Mouse (Mus musculus) limb, embryonic 12.5 days (tissue): Measurements from ENCODE around the gene Crebbp. TPM values are rescaled to one million over a fixed set of nuclear protein-coding genes. Genes with fewer than 3 reads are reported as not detected.
"Not testable (repeated sequence)": the region's sequence is repeated elsewhere in the genome, so short reads cannot be mapped to it uniquely, and the experiment has no call there.

Source experiments
- ATAC-seq: fragments of 200-750 bp; cut with Nextera tagmentation; 2 replicates; pipeline ENCODE4 v1.8.0; 2017; ENCODE audit warnings: low read depth, moderate TSS enrichment; ENCODE audit not compliant: insufficient number of reproducible peaks, insufficient read depth, low FRiP score, low TSS enrichment
- H3K27ac ChIP-seq: fragments of 300-500 bp; sonication (generic); 2 replicates; pipeline ENCODE4 v1.5.1; 2016; ENCODE audit warnings: mild to moderate bottlenecking, moderate library complexity
- H3K27me3 ChIP-seq: fragments of 300-500 bp; sonication (generic); 2 replicates; pipeline ENCODE4 v1.6.1; 2016; ENCODE audit warnings: mild to moderate bottlenecking, moderate library complexity
- H3K36me3 ChIP-seq: fragments of 300-500 bp; sonication (generic); 2 replicates; pipeline ENCODE4 v1.6.1; 2016; ENCODE audit warnings: mild to moderate bottlenecking, moderate library complexity
- H3K4me1 ChIP-seq: fragments of 300-500 bp; sonication (generic); replicated peaks from 2 replicates; pipeline ENCODE4 v1.6.1; 2016
- H3K4me2 ChIP-seq: fragments of 300-500 bp; sonication (generic); 2 replicates; pipeline ENCODE4 v1.6.1; 2016; ENCODE audit warnings: mild to moderate bottlenecking, moderate library complexity
- H3K4me3 ChIP-seq: fragments of 300-500 bp; sonication (generic); replicated peaks from 2 replicates; pipeline ENCODE4 v1.5.1; 2016; ENCODE audit warnings: mild to moderate bottlenecking
- H3K9ac ChIP-seq: fragments of 300-500 bp; sonication (generic); replicated peaks from 2 replicates; pipeline ENCODE4 v1.6.1; 2016; ENCODE audit warnings: mild to moderate bottlenecking, moderate library complexity
- H3K9me3 ChIP-seq: fragments of 300-500 bp; sonication (generic); 2 replicates; pipeline ENCODE4 v1.6.1; 2016; ENCODE audit warnings: mild to moderate bottlenecking, moderate library complexity
- whole genome bisulfite sequencing: fragments of 180-500 bp; shearing (Covaris S2); methylation state at CpG from one replicate; pipeline ENCODE4 v1.1.7; 2016; 5-methylcytosine and 5-hydroxymethylcytosine counted together
- polyA plus RNA-seq: library from polyadenylated mRNA; unstranded; fragments of >200 nt; fragmentation: Nextera tagmentation; extraction: Ambion mirVana; gene quantifications from 2 replicates; pipeline ENCODE4 v1.2.1, GENCODE M21; 2016

Crebbp gene
- 42.9 and 44.1 TPM in 2 replicates for polyA plus RNA-seq

DNA sequence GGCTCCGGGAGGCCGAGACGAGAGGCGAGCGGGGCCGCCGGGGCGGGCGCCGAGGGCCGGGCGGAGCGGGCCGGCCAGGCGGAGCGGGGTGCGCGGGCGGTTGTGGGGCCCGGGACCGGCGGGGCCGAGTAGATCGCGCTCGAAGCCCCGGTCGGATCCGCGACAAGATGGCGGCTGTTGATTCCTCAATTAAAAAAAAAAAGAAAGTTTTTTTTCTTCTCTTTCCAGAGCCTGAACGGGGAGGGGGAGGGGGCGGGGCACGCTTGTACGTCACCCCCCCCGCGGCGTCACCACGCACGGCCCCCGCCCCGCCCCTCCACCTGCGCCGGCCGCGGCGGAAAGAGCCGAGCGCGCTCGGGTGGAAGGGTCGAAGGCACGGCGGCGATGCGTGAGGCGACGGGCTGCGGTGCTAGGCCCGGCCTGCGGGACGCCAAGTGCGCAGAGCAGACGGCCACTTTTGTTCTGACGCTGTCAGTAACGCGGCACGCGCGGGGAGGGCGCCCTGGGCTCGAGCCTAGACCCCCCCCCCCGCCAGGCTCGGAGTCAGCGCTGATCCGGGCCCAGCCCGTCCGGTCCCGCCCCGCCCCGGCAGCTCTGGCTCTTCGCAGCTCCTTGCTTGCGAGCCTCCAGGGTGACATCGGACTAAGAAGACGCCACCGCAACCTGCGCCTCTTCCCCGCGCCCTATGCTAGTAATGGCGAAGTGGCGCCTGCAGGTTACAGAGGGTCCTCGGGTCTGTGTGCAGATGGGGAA, at the start of gene Crebbp:
TSS of gene Crebbp (minus strand) at position 199 of the 753 bp plus-strand sequence.
- peak within 1 kb of the TSS; percentile 91 for H3K4me2 ChIP-seq
- H3K27me3 ChIP-seq, result peaks cover 21% of the 10 kb centered on the region
- under 1% methylated on average over 79 of the region's 92 CpGs for WGBS
- H3K27ac ChIP-seq, result peak within 1 kb of the TSS; percentile 95
- H3K4me1 ChIP-seq, result peaks cover 18% of the 10 kb centered on the region
- peak; percentile 89 for ATAC-seq
- peak within 1 kb of the TSS; percentile 93 for H3K9ac ChIP-seq
- peak within 1 kb of the TSS; percentile 96 for H3K4me3 ChIP-seq
- no peaks in the 10 kb centered on the region for H3K9me3 ChIP-seq
- H3K36me3 ChIP-seq, result no peaks in the 10 kb centered on the region

- Histone ChIP-seq H3K4me1 (peaks cover 9% of the 10 kb centered on the region; the same call in 1 of the 2 replicates), H3K4me2 (no peak overlapping the region), H3K36me3 (no peaks in the 10 kb centered on the region), H3K27ac (no peak overlapping the region), H3K27me3 (no peaks in the 10 kb centered on the region; the same call in 1 of the 2 replicates), H3K9me3 (no peaks in the 10 kb centered on the region), H3K9ac (no peak overlapping the region), H3K4me3 (no peak overlapping the region)
- WGBS, result 82% methylated on average over 3 of the region's 3 CpGs
- ATAC-seq, result no peak
Measured at GRCm38 (mm10) chr16:4263486-4263885, 49.7 kb upstream of the Crebbp start.

DNA sequence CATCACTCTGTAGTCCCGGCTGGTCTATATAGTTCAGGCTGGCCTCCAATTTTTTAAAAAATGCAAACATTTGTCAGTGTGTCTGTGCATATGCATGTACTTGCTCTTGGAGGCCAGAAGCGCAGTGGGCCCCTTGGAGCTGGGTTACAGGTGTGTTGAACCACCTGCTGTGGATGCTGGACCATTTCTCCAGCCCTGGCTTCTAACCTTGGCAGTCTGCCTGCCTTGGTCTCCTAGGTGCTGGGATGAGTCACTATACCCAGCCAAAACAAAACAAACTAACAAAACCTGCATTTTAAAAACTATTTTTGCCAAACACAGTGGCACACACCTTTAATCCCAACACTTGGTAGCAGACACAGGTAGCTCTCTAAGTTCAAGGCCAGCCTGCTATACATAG, 43.7 kb upstream of the Crebbp start:
- 86% methylated on average over 2 of the region's 2 CpGs for WGBS
- Histone ChIP-seq H3K27me3 (no peaks in the 10 kb centered on the region), H3K4me3 (no peak overlapping the region), H3K27ac (no peak overlapping the region), H3K9ac (no peak overlapping the region), H3K36me3 (no peaks in the 10 kb centered on the region), H3K4me1 (no peaks in the 10 kb centered on the region), H3K9me3 (no peaks in the 10 kb centered on the region), H3K4me2 (no peak overlapping the region)
- ATAC-seq, result no peak

GRCm38 (mm10) chr16:4248791-4249190, 35.0 kb upstream of the Crebbp start:
- H3K4me1 ChIP-seq, result no peaks in the 10 kb centered on the region
- ATAC-seq, result no peak
- H3K9ac ChIP-seq, result no peak overlapping the region
- H3K27ac ChIP-seq, result no peak overlapping the region
- H3K36me3 ChIP-seq, result no peaks in the 10 kb centered on the region
- H3K9me3 ChIP-seq, result peaks cover 18% of the 10 kb centered on the region; the same call in 1 of the 2 replicates
- H3K4me2 ChIP-seq, result no peak overlapping the region
- no peak overlapping the region for H3K4me3 ChIP-seq
- WGBS, result 90% methylated on average over 3 of the region's 3 CpGs
- H3K27me3 ChIP-seq, result no peaks in the 10 kb centered on the region

GRCm38 (mm10) chr16:4245241-4245640, 31.4 kb upstream of the Crebbp start:
- H3K9me3 ChIP-seq, result peaks cover 15% of the 10 kb centered on the region; the same call in 1 of the 2 replicates
- WGBS, result 89% methylated on average over 1 of the region's 1 CpGs
- H3K36me3 ChIP-seq, ATAC-seq, H3K4me1 ChIP-seq, H3K27ac ChIP-seq, H3K27me3 ChIP-seq, H3K4me2 ChIP-seq, H3K9ac ChIP-seq, H3K4me3 ChIP-seq: not testable (repeated sequence)

DNA sequence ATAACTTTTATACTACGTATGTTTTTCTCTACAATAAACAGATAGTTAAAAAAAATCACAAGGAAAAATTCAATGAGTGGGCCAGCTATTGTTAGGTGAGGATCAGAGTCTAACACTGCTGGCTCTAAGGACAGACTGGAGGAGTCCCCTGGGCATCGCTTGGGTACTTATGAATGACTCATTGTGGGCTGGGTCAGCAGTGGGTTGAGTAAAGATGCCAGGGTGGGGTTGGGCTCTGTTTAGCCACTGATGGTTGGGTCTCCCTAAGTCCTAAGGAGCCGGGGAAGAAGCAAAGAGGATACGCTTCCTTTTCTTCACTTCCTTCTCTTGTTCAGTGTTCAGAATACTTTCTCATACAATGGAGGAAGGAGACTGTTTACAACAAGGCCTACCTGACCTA, 22.3 kb upstream of the Crebbp start:
- no peak overlapping the region for H3K9ac ChIP-seq
- no peak overlapping the region for H3K27ac ChIP-seq
- 85% methylated on average over 4 of the region's 4 CpGs for WGBS
- no peaks in the 10 kb centered on the region for H3K27me3 ChIP-seq
- no peak for ATAC-seq
- H3K9me3 ChIP-seq, result no peaks in the 10 kb centered on the region
- no peak overlapping the region for H3K4me3 ChIP-seq
- no peak overlapping the region for H3K4me2 ChIP-seq
- no peaks in the 10 kb centered on the region for H3K36me3 ChIP-seq
- H3K4me1 ChIP-seq, result no peaks in the 10 kb centered on the region

DNA sequence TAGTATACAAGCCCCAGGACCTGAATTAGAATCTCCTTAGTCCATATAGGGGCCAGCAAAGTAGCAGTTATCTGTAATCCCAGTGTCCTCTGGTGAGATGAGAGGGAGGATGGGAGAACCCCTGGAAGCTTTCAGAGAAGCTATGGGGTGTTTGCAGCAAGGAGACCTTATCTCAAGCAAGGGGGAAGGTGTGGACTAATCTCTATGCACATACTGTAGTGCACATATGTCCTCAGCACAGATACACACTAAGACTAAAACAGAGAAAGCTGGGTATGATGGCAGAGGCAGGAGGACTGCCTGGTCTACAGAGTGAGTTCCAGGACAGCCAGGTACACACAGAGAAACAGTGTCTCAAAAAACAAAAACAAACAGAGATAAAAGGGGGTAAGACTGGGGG, 21.8 kb upstream of the Crebbp start:
- no peaks in the 10 kb centered on the region for H3K27me3 ChIP-seq
- ATAC-seq, result no peak
- H3K4me3 ChIP-seq, result no peak overlapping the region
- H3K4me2 ChIP-seq, result no peak overlapping the region
- no peaks in the 10 kb centered on the region for H3K4me1 ChIP-seq
- no peak overlapping the region for H3K9ac ChIP-seq
- H3K9me3 ChIP-seq, result no peaks in the 10 kb centered on the region
- no peaks in the 10 kb centered on the region for H3K36me3 ChIP-seq
- H3K27ac ChIP-seq, result no peak overlapping the region

DNA sequence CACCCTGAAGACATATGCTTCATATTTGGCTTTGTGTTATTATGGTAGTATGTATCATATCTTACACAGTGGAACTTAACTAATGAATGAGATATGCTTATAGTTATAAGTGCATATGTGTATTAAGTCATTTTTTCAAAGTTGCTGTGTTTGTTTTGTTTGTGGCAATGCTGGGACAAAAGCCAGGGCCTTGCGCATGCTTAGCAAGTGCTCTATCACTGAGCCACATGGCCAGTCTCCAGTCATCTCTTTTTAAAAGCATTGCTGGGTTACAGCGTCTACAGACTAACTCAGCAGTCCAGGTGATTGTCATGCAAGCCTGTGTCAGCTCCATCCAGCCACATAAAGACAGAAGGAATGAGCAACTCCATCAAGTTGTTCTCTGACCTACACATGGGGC, 12.0 kb upstream of the Crebbp start:
- no peak overlapping the region for H3K4me2 ChIP-seq
- no peak overlapping the region for H3K4me3 ChIP-seq
- no peaks in the 10 kb centered on the region for H3K27me3 ChIP-seq
- no peak overlapping the region for H3K27ac ChIP-seq
- ATAC-seq, result no peak
- no peaks in the 10 kb centered on the region for H3K9me3 ChIP-seq
- no peak overlapping the region for H3K9ac ChIP-seq
- H3K4me1 ChIP-seq, result no peaks in the 10 kb centered on the region
- 88% methylated on average over 2 of the region's 2 CpGs for whole genome bisulfite sequencing
- no peaks in the 10 kb centered on the region for H3K36me3 ChIP-seq

DNA sequence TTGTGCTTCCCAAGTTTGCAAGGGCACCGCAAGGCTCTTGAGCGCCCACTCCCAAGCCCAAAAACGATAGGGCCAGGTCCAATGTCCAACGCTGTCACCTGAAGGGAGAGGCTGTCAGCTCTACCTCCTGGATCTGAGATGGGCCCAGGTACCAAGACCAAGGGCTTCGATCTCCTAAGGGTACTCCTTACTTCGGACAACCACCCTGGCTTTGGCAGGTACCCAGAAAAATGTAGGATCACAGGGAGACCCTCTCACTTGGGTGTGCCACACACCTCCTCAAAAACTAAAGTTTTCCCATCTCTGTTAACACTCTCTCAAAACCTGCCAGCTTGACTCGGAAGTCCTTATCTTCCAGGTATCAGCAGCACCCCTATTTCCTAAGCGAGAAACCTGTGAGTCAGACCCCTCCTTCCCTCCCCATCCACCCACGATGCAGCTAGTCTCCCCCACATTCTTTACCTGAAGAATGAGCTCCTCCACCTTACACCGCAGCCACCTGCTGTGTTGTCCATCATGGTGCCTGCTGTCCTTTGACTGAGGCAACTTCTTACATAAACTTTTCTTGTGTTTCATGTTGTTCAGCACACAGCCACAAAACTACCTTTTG, 939 bp upstream of the Crebbp start:
- Histone ChIP-seq H3K4me3 (peak overlapping the region; percentile 96), H3K36me3 (no peaks in the 10 kb centered on the region), H3K4me2 (peak overlapping the region; percentile 91), H3K4me1 (peaks cover 18% of the 10 kb centered on the region), H3K9me3 (no peaks in the 10 kb centered on the region), H3K27me3 (peaks cover 21% of the 10 kb centered on the region), H3K27ac (no peak overlapping the region), H3K9ac (peak overlapping the region; percentile 93)
- ATAC-seq, result no peak; the same call in 1 of the 2 replicates
- 41% methylated on average over 10 of the region's 10 CpGs for WGBS

DNA sequence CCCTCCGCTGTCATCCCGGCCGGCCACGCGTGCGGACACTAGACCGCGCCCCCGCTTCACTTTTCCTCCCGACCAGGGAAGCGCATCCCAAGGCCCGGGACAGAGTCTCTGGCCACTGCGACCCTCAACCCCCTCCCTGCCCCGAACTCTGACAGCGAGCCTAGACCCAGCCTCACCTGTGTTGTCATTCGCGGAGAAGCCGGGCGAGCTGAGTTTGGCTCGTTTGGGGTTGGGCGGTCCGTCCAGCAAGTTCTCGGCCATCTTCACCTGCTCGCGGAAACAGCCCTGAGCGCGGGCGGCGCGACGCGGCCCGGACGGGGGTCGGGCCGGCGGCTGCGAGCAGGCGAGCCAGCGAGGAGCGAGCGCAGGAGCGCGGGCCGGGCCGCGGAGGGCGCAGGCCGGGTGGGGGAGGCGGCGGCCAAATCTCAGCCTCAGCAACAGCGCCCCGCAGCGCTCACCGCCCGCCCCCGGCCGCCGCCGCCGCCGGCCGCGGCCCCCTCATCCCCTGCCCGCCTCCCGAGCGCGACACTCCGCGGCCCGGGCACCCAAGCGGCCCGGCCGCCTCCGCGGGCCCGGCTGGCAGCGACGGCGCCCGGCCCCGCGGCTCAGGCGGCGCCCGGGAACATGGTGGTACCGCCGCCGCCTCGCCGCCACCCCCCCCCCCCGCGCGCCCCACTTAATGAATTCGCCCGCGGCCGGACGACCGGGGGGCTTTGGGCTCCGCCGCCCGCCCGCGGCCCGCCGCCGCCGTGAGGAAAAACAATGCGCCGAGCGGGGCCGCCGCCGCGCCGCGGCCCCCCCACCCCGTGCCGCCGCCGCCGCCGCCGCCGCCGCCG, 616 bp downstream of the Crebbp start:
- H3K36me3 ChIP-seq, result peaks cover 6% of the 10 kb centered on the region; the same call in 1 of the 2 replicates
- peak overlapping the region; percentile 76 for H3K4me2 ChIP-seq
- H3K27ac ChIP-seq, result peak overlapping the region; percentile 95
- H3K9me3 ChIP-seq, result no peaks in the 10 kb centered on the region
- H3K9ac ChIP-seq, result peak overlapping the region; percentile 93
- peaks cover 21% of the 10 kb centered on the region for H3K27me3 ChIP-seq
- peak overlapping the region; percentile 96 for H3K4me3 ChIP-seq
- under 1% methylated on average over 96 of the region's 128 CpGs for WGBS
- peak; percentile 57 for ATAC-seq
- peaks cover 18% of the 10 kb centered on the region for H3K4me1 ChIP-seq
